24 mouse cellular contexts compared by ENCODE assay signal in the genomic region with DNA sequence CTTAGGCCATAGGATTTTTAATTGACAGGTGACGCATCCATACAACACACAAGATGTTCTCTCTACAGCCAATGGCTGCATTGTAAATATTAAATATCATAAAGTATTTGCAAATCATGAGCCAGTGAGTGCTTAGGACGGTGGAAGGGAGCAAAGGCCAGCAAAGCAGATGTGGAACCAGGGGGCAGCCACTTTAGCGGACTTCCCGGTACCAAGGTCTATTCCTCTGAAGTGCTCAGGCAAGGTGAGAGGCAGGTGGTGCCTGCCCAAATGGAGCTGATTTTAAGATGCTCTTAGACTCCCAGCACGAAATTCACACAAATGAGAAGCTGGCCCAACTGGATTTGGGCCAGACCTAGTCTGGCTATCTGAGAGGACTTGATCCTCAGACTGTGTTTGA. TPM values are rescaled to one million over a fixed set of nuclear protein-coding genes. Genes with fewer than 3 reads are reported as not detected.
"Had no signal": no experiment of that assay in that cellular context is flagged by ENCODE, and none has a peak within 500 bp of the region (broad histone marks: within the 10 kb centered on the region; RNA-seq: fewer than 3 reads in every experiment).

No protein-coding gene starts in this region.

- H3K4me1 ChIP-seq: neural tube, embryonic 13.5 days; neural tube, embryonic 15.5 days; stomach, embryonic 15.5 days had no signal

- H3K9me3 ChIP-seq: neural tube, embryonic 13.5 days; neural tube, embryonic 15.5 days; stomach, embryonic 15.5 days had no signal

- DNase-seq: retina, postnatal 1 day; right cerebral cortex, adult 18-20 months; right cerebral cortex, postnatal 14 days; right cerebral cortex, postnatal 25 days; right cerebral cortex, postnatal 4 days; spleen, adult 18-20 months; thymus, adult 18-20 months; thymus, adult 2 months; thymus, postnatal 14 days; thymus, postnatal 25 days; thymus, postnatal 36 days; thymus, postnatal 4 days had no signal

- H3K36me3 ChIP-seq: neural tube, embryonic 13.5 days; neural tube, embryonic 15.5 days; stomach, embryonic 15.5 days had no signal

- H3K9ac ChIP-seq: neural tube, embryonic 13.5 days; neural tube, embryonic 15.5 days; stomach, embryonic 15.5 days had no signal

- H3K27ac ChIP-seq: neural tube, embryonic 13.5 days; neural tube, embryonic 15.5 days; stomach, embryonic 15.5 days; stomach, postnatal 0 days had no signal

- H3K4me2 ChIP-seq: neural tube, embryonic 13.5 days; neural tube, embryonic 15.5 days; stomach, embryonic 15.5 days had no signal

- H3K27me3 ChIP-seq: neural tube, embryonic 15.5 days; stomach, embryonic 15.5 days had no signal

- H3K4me3 ChIP-seq: neural tube, embryonic 13.5 days; neural tube, embryonic 15.5 days; stomach, embryonic 15.5 days had no signal

RNA-seq across cellular contexts. Expression of a gene that starts 52.3 kb away (rescaled TPM):
- total RNA-seq: neutrophil, adult 5-6 weeks had no signal
- polyA plus RNA-seq: neural tube, embryonic 14.5 days; neural tube, embryonic 15.5 days; small intestine, adult 2 months; spleen, adult 2 months; stomach, embryonic 14.5 days; stomach, embryonic 15.5 days; stomach, embryonic 16.5 days; stomach, postnatal 0 days; thymus, adult 2 months; thymus, postnatal 0 days; urinary bladder, adult 2 months had no signal
